Mouse (Mus musculus): ENCODE measurements at regions not wholly inside any gene's neighbourhood (a gene's known extent, or its start where the extent isn't known, plus 50 kb on each side); places are given as distances from the start of the nearest gene placed in this dataset.

DNA sequence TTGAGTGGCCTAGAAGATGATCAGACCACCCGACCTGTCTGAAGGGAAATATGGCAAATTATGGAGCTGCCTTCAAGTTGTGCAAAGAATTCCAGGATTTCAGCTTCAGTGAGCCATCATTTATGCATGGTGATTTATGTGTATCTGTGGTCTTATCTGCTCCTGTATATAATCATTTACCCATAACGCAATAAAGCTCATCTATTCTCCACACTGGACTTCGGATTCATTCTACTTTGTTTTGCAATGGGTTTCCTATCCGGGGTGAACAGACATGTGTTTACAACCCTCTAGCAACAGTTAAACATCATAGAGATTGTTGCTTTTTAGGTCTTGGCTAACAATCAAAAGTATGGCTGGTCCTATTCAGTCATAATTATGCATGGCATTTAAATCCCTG is 145.1 kb downstream of the Pcdh10 start:
- no peaks in the 10 kb centered on the region for H3K27me3 ChIP-seq (ENCODE audit: insufficient read depth, low read length)
- no peaks in the 10 kb centered on the region for H3K9me3 ChIP-seq (ENCODE audit: low read length)
- no peaks in the 10 kb centered on the region for H3K4me1 ChIP-seq (replicated peaks; ENCODE audit: low read depth, low read length)
- H3K36me3 ChIP-seq (ENCODE audit: insufficient read depth, low read length), result no peaks in the 10 kb centered on the region
- H3K4me3 ChIP-seq (replicated peaks; ENCODE audit: low read length), result no peak overlapping the region
- no peak for TF ChIP-seq CTCF (conservative IDR thresholded peaks at IDR 0.05; ENCODE audit: low read length)
- TF ChIP-seq POU5F1 (IDR thresholded peaks at IDR 0.05; ENCODE audit: borderline replicate concordance, low read length), result no peak
- no peak for TF ChIP-seq NANOG (IDR thresholded peaks at IDR 0.05; ENCODE audit: borderline replicate concordance, low read length)

DNA sequence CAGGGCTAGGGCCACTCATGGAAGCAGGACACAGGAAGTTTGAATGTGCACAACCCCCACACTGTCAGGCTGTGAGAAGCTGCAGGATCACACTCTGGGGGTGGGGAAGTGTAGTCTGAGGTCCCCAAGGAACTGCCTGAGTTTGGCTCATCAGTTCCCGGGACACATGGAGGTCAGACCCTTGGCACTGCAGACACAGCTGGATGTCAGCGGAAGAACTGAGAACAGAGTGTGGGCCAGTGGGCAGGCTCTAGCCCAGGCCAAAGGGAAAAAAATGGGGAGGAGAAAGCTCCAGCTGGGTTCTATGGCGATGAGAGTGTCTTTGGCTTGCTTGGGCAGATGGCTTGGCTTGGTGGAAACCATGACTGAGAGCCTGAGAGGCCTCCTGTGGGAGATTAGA is 168.9 kb downstream of the Pcdh10 start:
- TF ChIP-seq CTCF (conservative IDR thresholded peaks at IDR 0.05; ENCODE audit: low read length), result no peak
- TF ChIP-seq NANOG (IDR thresholded peaks at IDR 0.05; ENCODE audit: borderline replicate concordance, low read length), result no peak
- Histone ChIP-seq H3K27me3 (ENCODE audit: insufficient read depth, low read length) (no peaks in the 10 kb centered on the region), H3K9me3 (ENCODE audit: low read length) (no peaks in the 10 kb centered on the region), H3K4me3 (replicated peaks; ENCODE audit: low read length) (no peak overlapping the region), H3K36me3 (ENCODE audit: insufficient read depth, low read length) (no peaks in the 10 kb centered on the region), H3K4me1 (replicated peaks; ENCODE audit: low read depth, low read length) (no peaks in the 10 kb centered on the region)

DNA sequence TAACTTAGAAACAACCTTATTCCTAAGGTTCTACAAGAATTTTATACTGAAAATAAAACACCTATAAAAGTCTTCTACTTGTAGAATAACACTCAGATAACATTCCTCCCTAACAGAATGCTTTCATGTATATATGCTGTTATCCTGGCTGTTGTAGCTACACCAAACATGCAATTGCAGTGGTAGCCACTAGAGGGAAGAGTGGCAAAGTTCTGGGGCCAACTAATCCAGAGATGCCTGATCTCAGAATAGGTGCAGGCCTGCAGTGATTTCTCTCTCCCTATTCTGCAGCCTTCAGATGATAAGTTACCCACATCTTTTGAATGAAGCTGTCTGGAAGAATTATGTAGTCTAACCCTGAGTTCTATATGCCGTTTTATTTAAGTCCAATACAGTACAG is 177.5 kb downstream of the Pcdh10 start:
- TF ChIP-seq NANOG (IDR thresholded peaks at IDR 0.05; ENCODE audit: borderline replicate concordance, low read length), result no peak
- no peak for TF ChIP-seq POU5F1 (IDR thresholded peaks at IDR 0.05; ENCODE audit: borderline replicate concordance, low read length)
- peak; percentile 89 for TF ChIP-seq CTCF (conservative IDR thresholded peaks at IDR 0.05; ENCODE audit: low read length)
- Histone ChIP-seq H3K36me3 (ENCODE audit: insufficient read depth, low read length) (no peaks in the 10 kb centered on the region), H3K27me3 (ENCODE audit: insufficient read depth, low read length) (no peaks in the 10 kb centered on the region), H3K4me1 (replicated peaks; ENCODE audit: low read depth, low read length) (no peaks in the 10 kb centered on the region), H3K9me3 (ENCODE audit: low read length) (no peaks in the 10 kb centered on the region), H3K4me3 (replicated peaks; ENCODE audit: low read length) (no peak overlapping the region)

DNA sequence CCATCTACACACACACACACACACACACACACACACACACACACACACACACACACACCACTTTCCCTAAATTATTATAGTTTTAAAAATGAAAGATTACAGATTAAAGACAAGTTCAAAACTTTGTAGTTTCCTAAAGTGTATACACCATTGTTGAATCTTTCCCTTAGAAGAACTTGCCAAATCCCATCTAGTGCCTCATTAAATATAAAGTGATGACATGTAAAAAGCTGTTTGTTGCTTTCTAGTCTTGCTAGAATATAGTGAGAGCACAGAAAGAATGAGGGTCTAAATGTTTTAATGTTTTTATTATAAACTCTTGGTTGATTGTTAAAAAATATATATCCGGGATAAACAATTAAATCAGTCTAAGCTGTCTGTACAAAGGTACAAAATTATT is 194.8 kb downstream of the Pcdh10 start:
- TF ChIP-seq NANOG (IDR thresholded peaks at IDR 0.05; ENCODE audit: borderline replicate concordance, low read length) (no peak), POU5F1 (IDR thresholded peaks at IDR 0.05; ENCODE audit: borderline replicate concordance, low read length) (no peak), CTCF (conservative IDR thresholded peaks at IDR 0.05; ENCODE audit: low read length) (no peak)
- no peaks in the 10 kb centered on the region for H3K9me3 ChIP-seq (ENCODE audit: low read length)

DNA sequence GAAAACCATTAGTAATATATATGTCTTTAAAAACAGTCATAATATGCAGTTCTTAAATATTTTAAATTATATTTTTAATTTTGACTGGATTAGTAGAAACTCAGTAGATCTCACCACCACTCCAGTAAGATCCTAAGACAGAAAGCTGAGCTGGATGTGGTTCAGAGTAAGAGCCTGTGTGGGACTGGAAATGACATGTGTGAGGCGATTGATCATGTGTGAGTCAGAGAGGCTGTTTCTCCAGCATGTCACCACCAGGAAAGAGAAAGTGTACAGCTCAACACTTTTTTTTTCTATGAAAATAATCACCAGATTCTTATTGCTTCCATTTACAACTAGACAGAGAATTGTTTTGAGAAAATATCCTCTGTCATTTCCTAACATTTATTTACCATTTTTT is 198.8 kb downstream of the Pcdh10 start:
- no peak for TF ChIP-seq POU5F1 (IDR thresholded peaks at IDR 0.05; ENCODE audit: borderline replicate concordance, low read length)
- no peak for TF ChIP-seq NANOG (IDR thresholded peaks at IDR 0.05; ENCODE audit: borderline replicate concordance, low read length)
- no peak for TF ChIP-seq CTCF (conservative IDR thresholded peaks at IDR 0.05; ENCODE audit: low read length)
- no peaks in the 10 kb centered on the region for H3K4me1 ChIP-seq (replicated peaks; ENCODE audit: low read depth, low read length)
- H3K27me3 ChIP-seq (ENCODE audit: insufficient read depth, low read length), result no peaks in the 10 kb centered on the region
- no peaks in the 10 kb centered on the region for H3K9me3 ChIP-seq (ENCODE audit: low read length)
- H3K4me3 ChIP-seq (replicated peaks; ENCODE audit: low read length), result no peak overlapping the region
- no peaks in the 10 kb centered on the region for H3K36me3 ChIP-seq (ENCODE audit: insufficient read depth, low read length)

More for the DNA sequence above, 194.8 kb downstream of the Pcdh10 start:
- H3K36me3 ChIP-seq (ENCODE audit: insufficient read depth, low read length), result no peaks in the 10 kb centered on the region
- no peaks in the 10 kb centered on the region for H3K4me1 ChIP-seq (replicated peaks; ENCODE audit: low read depth, low read length)
- H3K4me3 ChIP-seq (replicated peaks; ENCODE audit: low read length), result no peak overlapping the region
- no peaks in the 10 kb centered on the region for H3K27me3 ChIP-seq (ENCODE audit: insufficient read depth, low read length)

DNA sequence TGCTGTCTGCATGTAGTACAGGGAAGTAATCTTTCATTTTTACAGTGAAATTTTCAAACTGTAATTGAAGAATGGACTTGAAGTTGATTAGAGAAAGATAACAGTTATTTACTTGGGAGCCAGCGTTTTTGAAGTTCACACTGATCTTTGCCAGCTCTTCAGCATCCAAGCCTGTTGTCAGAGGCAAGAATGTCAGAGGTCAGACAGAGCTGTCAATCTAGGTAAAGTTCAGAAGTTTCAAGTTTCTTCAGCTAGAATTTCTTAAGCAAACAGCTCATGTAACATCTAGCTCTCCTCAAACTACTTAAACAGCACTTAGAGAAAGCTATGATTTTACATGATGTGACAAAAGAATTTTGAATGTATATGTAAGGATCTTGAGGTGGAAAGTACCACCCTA is 215.4 kb downstream of the Pcdh10 start:
- Histone ChIP-seq H3K4me3 (replicated peaks; ENCODE audit: low read length) (no peak overlapping the region), H3K9me3 (ENCODE audit: low read length) (no peaks in the 10 kb centered on the region), H3K36me3 (ENCODE audit: insufficient read depth, low read length) (no peaks in the 10 kb centered on the region), H3K27me3 (ENCODE audit: insufficient read depth, low read length) (no peaks in the 10 kb centered on the region), H3K4me1 (replicated peaks; ENCODE audit: low read depth, low read length) (no peaks in the 10 kb centered on the region)
- no peak for TF ChIP-seq POU5F1 (IDR thresholded peaks at IDR 0.05; ENCODE audit: borderline replicate concordance, low read length)
- TF ChIP-seq CTCF (conservative IDR thresholded peaks at IDR 0.05; ENCODE audit: low read length), result no peak
- TF ChIP-seq NANOG (IDR thresholded peaks at IDR 0.05; ENCODE audit: borderline replicate concordance, low read length), result no peak

DNA sequence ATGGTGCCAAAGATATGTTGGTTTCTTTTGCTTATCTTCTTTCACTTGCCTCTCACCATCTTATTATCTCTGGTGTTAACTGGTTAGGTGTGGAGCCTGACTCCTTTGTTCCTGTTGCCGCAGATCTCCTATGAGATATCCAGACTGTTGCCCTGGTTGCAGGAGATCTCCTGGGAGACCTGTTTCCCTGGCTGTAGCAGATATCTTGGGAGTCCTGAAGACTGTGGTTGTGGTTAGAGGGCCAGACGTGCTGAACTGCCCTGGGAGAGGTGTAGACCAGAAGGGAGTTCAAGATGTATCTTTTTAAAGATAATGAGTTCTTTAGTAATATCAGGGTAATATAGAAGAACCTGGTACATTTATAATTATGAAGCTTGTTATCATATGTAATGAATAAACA is 224.1 kb downstream of the Pcdh10 start:
- TF ChIP-seq CTCF (conservative IDR thresholded peaks at IDR 0.05; ENCODE audit: low read length) (no peak), NANOG (IDR thresholded peaks at IDR 0.05; ENCODE audit: borderline replicate concordance, low read length) (no peak), POU5F1 (IDR thresholded peaks at IDR 0.05; ENCODE audit: borderline replicate concordance, low read length) (no peak)
- Histone ChIP-seq H3K4me1 (replicated peaks; ENCODE audit: low read depth, low read length) (no peaks in the 10 kb centered on the region), H3K36me3 (ENCODE audit: insufficient read depth, low read length) (no peaks in the 10 kb centered on the region), H3K27me3 (ENCODE audit: insufficient read depth, low read length) (no peaks in the 10 kb centered on the region), H3K4me3 (replicated peaks; ENCODE audit: low read length) (no peak overlapping the region), H3K9me3 (ENCODE audit: low read length) (no peaks in the 10 kb centered on the region)

DNA sequence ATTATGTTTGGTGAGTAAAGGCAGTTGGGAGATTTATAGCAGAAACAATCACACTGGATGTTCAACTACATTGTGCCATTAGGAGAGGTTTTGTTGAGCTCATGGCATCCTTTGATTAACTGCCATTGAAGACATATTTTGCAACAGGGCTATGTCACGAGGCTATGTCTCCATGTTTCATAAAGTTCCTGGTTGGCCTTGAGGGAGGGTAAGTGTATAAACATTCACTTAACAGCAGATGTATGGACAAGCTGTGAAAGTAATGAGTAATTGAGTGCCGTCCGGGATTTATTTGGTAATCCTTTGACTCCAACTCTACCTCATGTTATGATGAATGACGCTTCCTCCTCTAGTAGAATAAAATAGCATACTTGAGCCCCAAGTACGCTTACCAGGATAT is 225.0 kb downstream of the Pcdh10 start:
- Histone ChIP-seq H3K9me3 (ENCODE audit: low read length) (no peaks in the 10 kb centered on the region), H3K4me1 (replicated peaks; ENCODE audit: low read depth, low read length) (no peaks in the 10 kb centered on the region), H3K4me3 (replicated peaks; ENCODE audit: low read length) (no peak overlapping the region), H3K36me3 (ENCODE audit: insufficient read depth, low read length) (no peaks in the 10 kb centered on the region), H3K27me3 (ENCODE audit: insufficient read depth, low read length) (no peaks in the 10 kb centered on the region)
- no peak for TF ChIP-seq NANOG (IDR thresholded peaks at IDR 0.05; ENCODE audit: borderline replicate concordance, low read length)
- no peak for TF ChIP-seq CTCF (conservative IDR thresholded peaks at IDR 0.05; ENCODE audit: low read length)

DNA sequence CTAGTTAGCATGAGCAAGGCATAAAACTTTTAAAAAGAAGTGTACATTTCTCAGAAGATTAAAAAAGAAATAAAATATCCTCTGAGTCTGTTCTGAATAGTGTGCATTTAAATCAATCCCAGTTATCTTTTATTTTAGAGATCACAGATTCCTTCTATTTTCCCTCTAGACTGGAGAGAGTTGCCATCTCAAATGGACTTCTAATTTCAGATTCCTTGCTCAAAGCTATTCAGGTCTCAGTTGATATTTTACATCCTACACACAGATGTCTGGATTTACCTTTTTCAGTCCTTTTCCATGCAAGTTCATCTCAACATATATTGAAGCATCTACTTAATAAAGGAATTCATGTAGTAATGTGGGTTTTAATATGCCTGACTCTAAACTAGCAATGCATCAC is 242.5 kb downstream of the Pcdh10 start:
- Histone ChIP-seq H3K27me3 (ENCODE audit: insufficient read depth, low read length) (no peaks in the 10 kb centered on the region), H3K4me1 (replicated peaks; ENCODE audit: low read depth, low read length) (no peaks in the 10 kb centered on the region), H3K36me3 (ENCODE audit: insufficient read depth, low read length) (no peaks in the 10 kb centered on the region), H3K4me3 (replicated peaks; ENCODE audit: low read length) (no peak overlapping the region), H3K9me3 (ENCODE audit: low read length) (no peaks in the 10 kb centered on the region)
- no peak for TF ChIP-seq POU5F1 (IDR thresholded peaks at IDR 0.05; ENCODE audit: borderline replicate concordance, low read length)
- no peak for TF ChIP-seq NANOG (IDR thresholded peaks at IDR 0.05; ENCODE audit: borderline replicate concordance, low read length)
- TF ChIP-seq CTCF (conservative IDR thresholded peaks at IDR 0.05; ENCODE audit: low read length), result no peak
